Mouse (Mus musculus) forebrain, embryonic 12.5 days (tissue): ENCODE results near the gene Atxn7. TPM values are rescaled to one million over a fixed set of nuclear protein-coding genes. Genes with fewer than 3 reads are reported as not detected.

Experiments
- ATAC-seq: fragments of 200-750 bp; cut with Nextera tagmentation; 2 replicates; pipeline ENCODE4 v1.8.0; 2017; ENCODE audit warnings: moderate TSS enrichment; ENCODE audit not compliant: low FRiP score
- H3K27ac ChIP-seq: fragments of 300-500 bp; sonication (generic); 2 replicates; pipeline ENCODE4 v1.5.1; 2016; ENCODE audit warnings: mild to moderate bottlenecking
- H3K27me3 ChIP-seq: fragments of 300-500 bp; sonication (generic); 2 replicates; pipeline ENCODE4 v1.6.1; 2016; ENCODE audit warnings: mild to moderate bottlenecking
- H3K36me3 ChIP-seq: fragments of 300-500 bp; sonication (generic); replicated peaks from 2 replicates; pipeline ENCODE4 v1.6.1; 2016; ENCODE audit warnings: mild to moderate bottlenecking
- H3K4me1 ChIP-seq: fragments of 300-500 bp; sonication (generic); 2 replicates; pipeline ENCODE4 v1.6.1; 2016
- H3K4me2 ChIP-seq: fragments of 300-500 bp; sonication (generic); 2 replicates; pipeline ENCODE4 v1.6.1; 2016; ENCODE audit warnings: mild to moderate bottlenecking, moderate library complexity
- H3K4me3 ChIP-seq: fragments of 300-500 bp; sonication (generic); replicated peaks from 2 replicates; pipeline ENCODE4 v1.5.1; 2016; ENCODE audit warnings: mild to moderate bottlenecking
- H3K9ac ChIP-seq: fragments of 300-500 bp; sonication (generic); 2 replicates; pipeline ENCODE4 v1.6.1; 2016; ENCODE audit warnings: mild to moderate bottlenecking
- H3K9me3 ChIP-seq: fragments of 300-500 bp; sonication (generic); 2 replicates; pipeline ENCODE4 v1.6.1; 2016
- WGBS: fragments of 180-500 bp; shearing (Covaris S2); methylation state at CpG from one replicate; pipeline ENCODE4 v1.1.7; 2016; 5-methylcytosine and 5-hydroxymethylcytosine counted together
- polyA plus RNA-seq: library from polyadenylated mRNA; unstranded; fragments of >200 nt; fragmentation: Nextera tagmentation; extraction: Ambion mirVana; gene quantifications from 2 replicates; pipeline ENCODE4 v1.2.1, GENCODE M21; 2016

The Atxn7 gene
- polyA plus RNA-seq, 1 experiment from 2014 or later, result 11.1 TPM

DNA sequence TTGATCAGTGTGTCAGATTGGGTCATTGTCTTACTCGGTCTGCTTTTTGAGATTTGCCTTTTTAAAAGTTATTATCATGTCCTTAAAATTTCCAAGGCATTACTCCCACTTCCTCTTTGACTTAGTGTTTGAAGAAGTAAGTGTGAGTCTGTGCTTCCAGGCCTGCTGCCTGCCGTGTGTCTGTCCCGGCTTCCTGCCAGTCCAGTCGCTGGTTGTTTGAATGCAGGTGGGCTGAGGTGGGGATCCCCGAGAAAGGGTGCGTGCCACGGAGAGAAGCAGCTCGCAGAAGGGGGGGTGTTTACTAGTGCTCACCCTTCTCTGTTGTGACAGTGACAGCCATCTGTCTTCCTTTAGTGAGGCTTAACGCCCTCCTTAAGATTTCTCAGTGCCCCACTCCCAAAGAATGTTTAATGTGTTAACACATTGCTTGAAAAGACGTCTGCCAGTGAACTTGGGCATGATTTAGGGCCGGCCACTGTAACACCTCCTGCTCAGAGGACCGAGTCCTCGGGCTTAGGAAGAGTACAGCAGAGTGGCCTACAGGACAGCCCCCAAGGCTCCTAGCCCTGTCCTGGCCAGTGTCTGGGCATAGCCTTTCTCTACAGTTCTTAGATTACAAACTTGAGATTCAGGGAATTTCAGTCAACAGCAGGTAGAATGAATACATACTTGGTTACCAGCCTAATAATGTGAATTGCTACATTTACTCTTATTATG, 143.1 kb downstream of the Atxn7 start:
- peak; percentile 36; the same call in 1 of the 2 replicates for ATAC-seq
- Histone ChIP-seq H3K36me3 (peaks cover 42% of the 10 kb centered on the region), H3K4me1 (no peaks in the 10 kb centered on the region), H3K4me3 (no peak overlapping the region), H3K4me2 (no peak overlapping the region), H3K27me3 (no peaks in the 10 kb centered on the region), H3K27ac (no peak overlapping the region), H3K9ac (no peak overlapping the region), H3K9me3 (no peaks in the 10 kb centered on the region)
- WGBS, result 78% methylated on average over 13 of the region's 13 CpGs

DNA sequence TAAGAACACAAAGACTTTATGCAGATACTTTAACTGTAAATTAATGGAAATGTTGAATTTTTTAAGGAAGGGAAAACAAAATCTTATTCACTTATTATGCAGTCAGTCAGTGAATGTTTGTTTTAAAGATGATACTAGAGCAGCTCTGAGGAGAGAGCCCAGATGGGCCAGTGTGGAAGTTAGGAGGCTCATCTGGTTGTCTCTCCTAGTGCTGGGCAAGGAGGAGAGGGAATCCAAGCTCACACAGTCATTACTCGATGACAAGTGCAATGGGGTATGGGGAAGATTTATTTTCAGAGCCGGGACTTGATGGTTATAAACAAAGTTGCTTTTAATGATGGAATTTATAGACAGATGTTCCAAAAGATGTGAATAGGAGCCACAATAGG, 143.7 kb downstream of the Atxn7 start:
- WGBS, result 73% methylated on average over 2 of the region's 2 CpGs
- H3K36me3 ChIP-seq, result peaks cover 36% of the 10 kb centered on the region
- no peaks in the 10 kb centered on the region for H3K27me3 ChIP-seq
- H3K9ac ChIP-seq, result no peak overlapping the region
- no peak overlapping the region for H3K4me2 ChIP-seq
- ATAC-seq, result no peak
- H3K27ac ChIP-seq, result no peak overlapping the region
- no peaks in the 10 kb centered on the region for H3K9me3 ChIP-seq
- no peak overlapping the region for H3K4me3 ChIP-seq
- H3K4me1 ChIP-seq, result no peaks in the 10 kb centered on the region

DNA sequence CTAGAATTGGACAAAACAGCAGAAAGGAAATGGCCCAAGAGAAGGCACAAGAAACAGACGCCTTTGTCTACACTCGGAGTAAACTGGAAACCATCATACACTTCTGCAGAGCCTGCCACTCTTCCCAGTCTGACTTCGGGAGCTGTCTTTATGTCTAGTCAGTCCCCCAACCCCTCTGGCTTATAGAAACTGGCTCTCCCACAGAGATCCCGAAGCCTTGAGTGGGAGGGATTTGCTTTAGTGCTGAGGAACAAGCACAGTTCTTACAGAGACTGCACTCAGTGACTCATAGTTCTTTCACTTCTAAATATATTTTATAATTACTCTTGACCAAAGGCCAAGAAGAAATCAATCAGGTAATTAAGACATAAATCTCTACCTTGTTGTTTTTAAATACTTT, 149.5 kb downstream of the Atxn7 start:
- no peaks in the 10 kb centered on the region for H3K9me3 ChIP-seq
- no peak overlapping the region for H3K4me3 ChIP-seq
- WGBS, result 75% methylated on average over 4 of the region's 4 CpGs
- no peak overlapping the region for H3K9ac ChIP-seq
- no peaks in the 10 kb centered on the region for H3K27me3 ChIP-seq
- no peak for ATAC-seq
- H3K36me3 ChIP-seq, result peaks cover 50% of the 10 kb centered on the region
- no peak overlapping the region for H3K27ac ChIP-seq
- H3K4me1 ChIP-seq, result no peaks in the 10 kb centered on the region
- no peak overlapping the region for H3K4me2 ChIP-seq

DNA sequence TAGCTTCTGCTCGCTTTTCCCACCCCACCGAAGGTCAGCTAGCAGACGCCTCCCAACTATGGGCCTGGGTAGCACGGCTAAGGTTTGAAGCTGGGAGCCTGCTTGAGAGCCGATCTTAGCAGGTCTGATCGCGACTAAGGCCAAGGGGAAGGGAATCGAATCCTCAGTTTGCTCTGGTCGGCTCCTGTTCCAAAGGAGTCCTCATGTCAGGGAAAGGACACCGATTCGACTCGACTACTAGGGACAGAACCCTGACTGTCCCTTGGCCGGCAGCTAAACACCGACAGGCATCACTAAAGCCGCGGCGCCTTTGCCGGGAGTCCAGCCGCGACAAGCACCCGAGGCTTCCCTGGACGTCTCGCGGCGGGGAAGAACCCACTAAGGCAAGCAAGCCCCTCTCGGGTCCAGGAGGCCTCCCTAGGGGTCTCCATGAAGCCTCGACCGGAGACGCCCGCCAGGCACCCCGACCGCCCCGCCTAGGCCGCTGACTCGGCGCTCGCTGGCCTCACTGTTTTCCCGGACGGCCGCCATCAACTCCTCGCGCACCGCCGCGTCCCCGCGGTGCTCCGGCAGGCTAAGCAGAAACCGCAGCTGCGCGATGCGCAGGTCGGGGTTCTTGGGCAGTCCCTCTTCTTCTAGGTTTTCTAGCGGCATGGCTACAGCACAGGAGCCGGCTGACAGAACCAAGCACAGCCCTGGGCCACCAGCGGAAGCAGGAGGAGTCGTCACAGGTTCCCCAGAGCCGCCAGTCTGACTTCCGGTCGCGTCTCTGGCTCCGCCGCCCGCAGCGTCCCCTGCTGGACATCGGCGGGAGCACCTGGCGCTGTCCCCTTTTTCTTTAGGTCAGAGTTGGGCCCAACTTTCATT, 159.2 kb downstream of the Atxn7 start, which contains the start of gene Psmd6:
Gene Psmd6, minus strand, starts transcription at position 755 of the 867 bp plus-strand sequence.
- ATAC-seq, result peak; percentile 97
- Histone ChIP-seq H3K4me2 (peak within 1 kb of the TSS; percentile 89), H3K4me1 (peaks cover 15% of the 10 kb centered on the region), H3K36me3 (peaks cover 36% of the 10 kb centered on the region), H3K9ac (peak within 1 kb of the TSS; percentile 98), H3K4me3 (peak within 1 kb of the TSS; percentile 96), H3K27me3 (no peaks in the 10 kb centered on the region), H3K27ac (peak within 1 kb of the TSS; percentile 80), H3K9me3 (no peaks in the 10 kb centered on the region)
- WGBS, result 1% methylated on average over 68 of the region's 68 CpGs

Other genes with a start within 250 kb of the Atxn7 start
- not detected in 2 replicates for gene Gm281, start 47.0 kb upstream of the Atxn7 start, polyA plus RNA-seq
- gene Thoc7, start 412 bp downstream of the Atxn7 start, polyA plus RNA-seq, result 227 and 240 TPM in 2 replicates
- gene Psmd6, start 159.5 kb downstream of the Atxn7 start, polyA plus RNA-seq, result 292 TPM in 2 replicates
- gene Olfr720, start 225.4 kb downstream of the Atxn7 start, polyA plus RNA-seq, result not detected in 2 replicates